Mouse (Mus musculus) small intestine, adult 2 months (tissue): Measurements from ENCODE around the gene Twf1.

Source experiments
- CTCF ChIP-seq: fragments of 200-500 bp; IDR thresholded peaks from 2 replicates; pipeline ENCODE4 v1.5.1; 2012; ENCODE audit warnings: low read depth, mild to moderate bottlenecking, control low read depth, inconsistent platforms, low read length, moderate library complexity, mixed read lengths; ENCODE audit not compliant: insufficient replicate concordance, insufficient read length; ENCODE audit errors: extremely low read depth
- POLR2A ChIP-seq: fragments of 200-500 bp; IDR thresholded peaks from 2 replicates; pipeline ENCODE4 v1.6.1; 2012; ENCODE audit warnings: low read depth, mild to moderate bottlenecking, control low read depth, inconsistent platforms, low read length, moderate library complexity

DNA sequence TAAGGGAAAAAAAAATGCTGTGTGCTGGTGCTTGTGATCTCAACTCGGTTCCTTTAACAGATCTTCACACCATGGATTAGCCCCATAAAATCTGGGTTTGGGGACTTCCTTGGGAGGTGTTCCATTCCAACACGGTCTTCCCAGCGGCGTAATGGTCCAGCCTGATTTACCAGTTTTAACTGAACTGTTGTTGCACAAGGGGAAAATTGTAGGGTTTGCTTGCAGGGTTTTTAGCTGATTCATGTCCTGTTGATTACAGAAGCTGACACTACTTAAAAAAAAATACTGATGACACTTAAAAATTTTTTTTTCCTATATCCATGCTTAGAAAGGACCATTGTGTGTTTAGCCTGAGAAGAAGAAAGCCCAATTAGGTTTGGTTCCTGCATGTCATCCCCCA is 1.7 kb upstream of the Twf1 start:
- TF ChIP-seq CTCF (no peak), POLR2A (no peak)
